Mouse (Mus musculus) heart, adult 2 months (tissue): ENCODE results near the gene Lrrc74a. TPM values are rescaled to one million over a fixed set of nuclear protein-coding genes. Genes with fewer than 3 reads are reported as not detected.

ENCODE experiments used
- DNase-seq, 2 experiments: peaks; one replicate each; pipeline ENCODE4 v3.0.0; 2021
- H3K27ac ChIP-seq: fragments of 200-600 bp; 2 replicates; pipeline ENCODE4 v1.8.1; 2022
- H3K27me3 ChIP-seq: fragments of 200-500 bp; 2 replicates; pipeline ENCODE4 v1.6.1; 2012; ENCODE audit warnings: mild to moderate bottlenecking, low read length, inconsistent platforms, mixed read lengths; ENCODE audit not compliant: control insufficient read depth, insufficient read depth
- H3K36me3 ChIP-seq: fragments of 200-500 bp; 2 replicates; pipeline ENCODE4 v1.6.1; 2012; ENCODE audit warnings: low read length, inconsistent platforms; ENCODE audit not compliant: control insufficient read depth, insufficient read depth
- H3K4me1 ChIP-seq: fragments of 200-500 bp; 2 replicates; pipeline ENCODE4 v1.6.1; 2011; ENCODE audit warnings: low read length; ENCODE audit not compliant: control insufficient read depth, insufficient read depth
- H3K4me3 ChIP-seq: fragments of 200-600 bp; 2 replicates; pipeline ENCODE4 v1.8.1; 2022
- H3K79me2 ChIP-seq: fragments of 200-500 bp; replicated peaks from 2 replicates; pipeline ENCODE4 v1.6.1; 2012; ENCODE audit warnings: mild to moderate bottlenecking, inconsistent platforms, low read length, moderate library complexity, mixed read lengths; ENCODE audit not compliant: control insufficient read depth, insufficient read depth
- H3K9ac ChIP-seq: fragments of 200-500 bp; 2 replicates; pipeline ENCODE4 v1.6.1; 2012; ENCODE audit warnings: low read depth, mild to moderate bottlenecking, control low read depth, inconsistent platforms, low read length, mixed read lengths
- CTCF ChIP-seq: fragments of 200-600 bp; IDR thresholded peaks from 2 replicates; pipeline ENCODE4 v1.8.1; 2022; ENCODE audit warnings: antibody characterized with exemption, mild to moderate bottlenecking, moderate library complexity
- EP300 ChIP-seq: fragments of 200-500 bp; IDR thresholded peaks from 2 replicates; pipeline ENCODE4 v1.6.1; 2011; ENCODE audit warnings: low read depth, low read length, control low read depth; ENCODE audit not compliant: insufficient read depth
- POLR2A ChIP-seq: fragments of 200-500 bp; IDR thresholded peaks from 2 replicates; pipeline ENCODE4 v1.6.1; 2011; ENCODE audit warnings: mild to moderate bottlenecking, low read depth, low read length, control low read depth; ENCODE audit not compliant: insufficient read depth
- WGBS: fragments of 180-500 bp; shearing (Covaris S2); methylation state at CpG from one replicate; pipeline ENCODE4 v1.1.7; 2018; 5-methylcytosine and 5-hydroxymethylcytosine counted together
- intact Hi-C: fragments of 180-260 bp; cut with DNase I; formaldehyde crosslinking; loops from one replicate; pipeline ENCODE4 v1.15.1; 2025
- polyA plus RNA-seq: library from polyadenylated mRNA; depleted of rRNA; stranded (reverse); fragments of >200 nt; gene quantifications from 2 replicates; pipeline ENCODE4 v1.2.3, GENCODE M21; 2012
- total RNA-seq, 2 experiments: library from RNA; stranded (reverse); gene quantifications; 2 replicates each; pipeline ENCODE4 v1.2.3; 2021

Lrrc74a gene
- total and polyA plus RNA-seq, 3 experiments, result not detected

DNA sequence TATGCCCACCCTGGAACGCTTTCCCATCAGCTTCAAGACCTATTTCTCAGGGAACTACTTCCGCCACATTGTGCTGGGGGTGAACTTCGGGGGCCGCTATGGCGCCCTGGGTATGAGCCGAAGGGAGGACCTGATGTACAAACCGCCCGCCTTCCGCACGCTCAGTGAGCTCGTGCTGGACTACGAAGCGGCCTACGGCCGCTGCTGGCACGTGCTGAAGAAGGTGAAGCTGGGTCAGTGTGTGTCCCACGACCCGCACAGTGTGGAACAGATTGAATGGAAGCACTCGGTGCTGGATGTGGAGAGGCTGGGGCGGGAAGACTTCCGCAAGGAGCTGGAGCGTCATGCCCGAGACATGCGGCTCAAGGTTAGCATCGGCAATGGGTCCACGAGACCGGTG, 45.3 kb upstream of the Lrrc74a start:
- intact Hi-C loops, result loop anchor here (5.0 kb wide), 1 partner anchor 37 kb away; no protein-coding TSS in a partner anchor
- no peaks in the 10 kb centered on the region for H3K27me3 ChIP-seq
- H3K4me1 ChIP-seq, result peaks cover 23% of the 10 kb centered on the region
- WGBS, result 96% methylated on average over 27 of the region's 27 CpGs
- no peak overlapping the region for H3K27ac ChIP-seq
- TF ChIP-seq POLR2A (no peak), CTCF (no peak), EP300 (no peak)
- no peaks in the 10 kb centered on the region for H3K36me3 ChIP-seq
- no peak overlapping the region for H3K4me3 ChIP-seq
- H3K9ac ChIP-seq, result no peak overlapping the region
- DNase-seq, result no peak
- H3K79me2 ChIP-seq, result no peaks in the 10 kb centered on the region

GRCm38 (mm10) chr12:86690700-86691485, 43.3 kb upstream of the Lrrc74a start:
- Histone ChIP-seq H3K4me1 (peaks cover 21% of the 10 kb centered on the region), H3K9ac (peak overlapping the region; percentile 21), H3K36me3 (no peaks in the 10 kb centered on the region), H3K79me2 (no peaks in the 10 kb centered on the region), H3K27ac (peak overlapping the region; percentile 49), H3K27me3 (no peaks in the 10 kb centered on the region), H3K4me3 (no peak overlapping the region)
- DNase-seq, result peak; percentile 32 to 41
- intact Hi-C loops, result no loop called here
- WGBS, result 38% methylated on average over 12 of the region's 12 CpGs
- TF ChIP-seq CTCF (no peak), EP300 (no peak), POLR2A (0 out of 2 replicates have a peak, but pooled peaks have one; percentile 12)

GRCm38 (mm10) chr12:86692471-86693356, 41.5 kb upstream of the Lrrc74a start:
- Histone ChIP-seq H3K27ac (peak overlapping the region; percentile 6; the same call in 1 of the 2 replicates), H3K9ac (no peak overlapping the region), H3K4me3 (no peak overlapping the region), H3K27me3 (no peaks in the 10 kb centered on the region), H3K79me2 (no peaks in the 10 kb centered on the region), H3K36me3 (no peaks in the 10 kb centered on the region), H3K4me1 (peaks cover 14% of the 10 kb centered on the region)
- DNase-seq, result peak; percentile 64 to 66
- intact Hi-C loops, result no loop called here
- WGBS, result 48% methylated on average over 5 of the region's 5 CpGs
- TF ChIP-seq CTCF, result no peak
- TF ChIP-seq EP300, result no peak
- no peak for TF ChIP-seq POLR2A

GRCm38 (mm10) chr12:86693389-86693788, 40.8 kb upstream of the Lrrc74a start:
- DNase-seq, result no peak
- H3K4me1 ChIP-seq, result peaks cover 13% of the 10 kb centered on the region
- H3K4me3 ChIP-seq, result no peak overlapping the region
- H3K79me2 ChIP-seq, result no peaks in the 10 kb centered on the region
- H3K9ac ChIP-seq, result no peak overlapping the region
- no peaks in the 10 kb centered on the region for H3K27me3 ChIP-seq
- H3K27ac ChIP-seq, result no peak overlapping the region
- H3K36me3 ChIP-seq, result no peaks in the 10 kb centered on the region
- intact Hi-C loops, result no loop called here
- TF ChIP-seq EP300, result no peak

GRCm38 (mm10) chr12:86694441-86694840, 39.7 kb upstream of the Lrrc74a start:
- WGBS, result 94% methylated on average over 1 of the region's 1 CpGs
- H3K4me3 ChIP-seq, result no peak overlapping the region
- H3K36me3 ChIP-seq, result no peaks in the 10 kb centered on the region
- no peak for TF ChIP-seq EP300
- no peak for TF ChIP-seq CTCF
- TF ChIP-seq POLR2A, result no peak
- DNase-seq, result no peak
- no peak overlapping the region for H3K9ac ChIP-seq
- H3K27ac ChIP-seq, result no peak overlapping the region
- no peaks in the 10 kb centered on the region for H3K79me2 ChIP-seq
- H3K4me1 ChIP-seq, result peaks cover 12% of the 10 kb centered on the region
- H3K27me3 ChIP-seq, result no peaks in the 10 kb centered on the region
- intact Hi-C loops, result no loop called here

- intact Hi-C loops, result no loop called here
- 73% methylated on average over 2 of the region's 2 CpGs for WGBS
- Histone ChIP-seq H3K4me1 (no peaks in the 10 kb centered on the region), H3K9ac (no peak overlapping the region), H3K36me3 (no peaks in the 10 kb centered on the region), H3K27ac (no peak overlapping the region), H3K79me2 (no peaks in the 10 kb centered on the region), H3K27me3 (no peaks in the 10 kb centered on the region), H3K4me3 (no peak overlapping the region)
- TF ChIP-seq EP300, result no peak
- no peak for DNase-seq
Observed at GRCm38 (mm10) chr12:86697996-86698395, 36.2 kb upstream of the Lrrc74a start.
